48 mouse cellular contexts compared by ENCODE assay signal in the genomic region with DNA sequence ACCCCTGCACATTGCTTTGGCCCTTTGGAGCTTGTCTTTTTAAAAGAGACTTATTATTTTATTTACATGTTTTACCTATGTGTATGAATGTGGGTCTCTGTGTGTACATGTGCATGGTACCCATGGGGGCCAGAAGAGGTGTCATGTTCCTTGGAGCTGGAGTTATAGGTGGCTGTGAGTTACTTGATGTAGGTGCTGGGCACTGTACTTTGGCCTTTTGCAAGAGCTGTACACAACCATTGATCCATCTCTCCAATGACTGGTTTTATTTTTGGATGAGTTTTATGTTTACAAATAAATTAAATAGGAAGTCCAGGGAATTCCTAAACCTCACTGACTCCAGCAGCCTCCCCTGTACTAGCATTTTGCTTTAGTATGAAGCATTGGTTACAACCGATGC. TPM values are rescaled to one million over a fixed set of nuclear protein-coding genes. Genes with fewer than 3 reads are reported as not detected.
"Had no signal": no experiment of that assay in that cellular context is flagged by ENCODE, and none has a peak within 500 bp of the region (broad histone marks: within the 10 kb centered on the region; RNA-seq: fewer than 3 reads in every experiment).

No protein-coding gene starts in this region.

- H3K27ac ChIP-seq: heart, embryonic 10.5 days; heart, embryonic 13.5 days; heart, embryonic 15.5 days; hindbrain, embryonic 10.5 days; hindbrain, embryonic 12.5 days; hindbrain, embryonic 13.5 days; hindbrain, embryonic 14.5 days; hindbrain, embryonic 15.5 days; hindbrain, postnatal 0 days; intestine, embryonic 15.5 days; kidney, embryonic 15.5 days; kidney, postnatal 0 days; layer of hippocampus, adult 2 months had no signal

- H3K4me1 ChIP-seq: heart, embryonic 10.5 days; heart, embryonic 12.5 days; heart, embryonic 13.5 days; heart, embryonic 15.5 days; hindbrain, embryonic 10.5 days; hindbrain, embryonic 12.5 days; hindbrain, embryonic 13.5 days; hindbrain, embryonic 15.5 days; intestine, embryonic 15.5 days; kidney, embryonic 15.5 days had no signal

- DNase-seq: heart, postnatal 10 days; heart, postnatal 14 days; heart, postnatal 36 days; heart, postnatal 4 days; kidney, adult 11 months; kidney, adult 18-20 months; kidney, adult 2 months; kidney, adult 8-10 months; kidney, adult 9 months; kidney, postnatal 10 days; kidney, postnatal 14 days; kidney, postnatal 25 days; kidney, postnatal 36 days; kidney, postnatal 4 days; layer of hippocampus, adult 9-11 months; layer of hippocampus, postnatal 36 days had no signal

- H3K36me3 ChIP-seq: heart, embryonic 10.5 days; heart, embryonic 12.5 days; heart, embryonic 13.5 days; heart, embryonic 15.5 days; hindbrain, embryonic 10.5 days; hindbrain, embryonic 12.5 days; hindbrain, embryonic 13.5 days; hindbrain, embryonic 15.5 days; intestine, embryonic 15.5 days; kidney, embryonic 15.5 days had no signal

- H3K9ac ChIP-seq: heart, embryonic 12.5 days; heart, embryonic 13.5 days; heart, embryonic 15.5 days; hindbrain, embryonic 12.5 days; hindbrain, embryonic 13.5 days; hindbrain, embryonic 14.5 days; hindbrain, embryonic 15.5 days; intestine, embryonic 15.5 days; kidney, embryonic 15.5 days had no signal

- H3K27me3 ChIP-seq: heart, embryonic 12.5 days; heart, embryonic 15.5 days; hindbrain, embryonic 12.5 days; hindbrain, embryonic 13.5 days; hindbrain, embryonic 15.5 days; intestine, embryonic 15.5 days; kidney, embryonic 15.5 days had no signal

- ATAC-seq: hindbrain, embryonic 16.5 days; hindbrain, postnatal 0 days; inflammation-experienced regulatory T-cells, adult 6 months; intestine, embryonic 15.5 days; intestine, embryonic 16.5 days; intestine, postnatal 0 days had no signal

- H3K9me3 ChIP-seq: hindbrain, embryonic 12.5 days; hindbrain, embryonic 13.5 days; hindbrain, embryonic 15.5 days had no signal

- H3K4me2 ChIP-seq: heart, embryonic 11.5 days; heart, embryonic 12.5 days; heart, embryonic 13.5 days; heart, embryonic 15.5 days; hindbrain, embryonic 12.5 days; hindbrain, embryonic 13.5 days; hindbrain, embryonic 14.5 days; hindbrain, embryonic 15.5 days; intestine, embryonic 15.5 days; kidney, embryonic 15.5 days had no signal

- H3K4me3 ChIP-seq: heart, embryonic 10.5 days; heart, embryonic 12.5 days; heart, embryonic 13.5 days; heart, embryonic 15.5 days; hindbrain, embryonic 10.5 days; hindbrain, embryonic 12.5 days; hindbrain, embryonic 13.5 days; hindbrain, embryonic 15.5 days; intestine, embryonic 15.5 days; kidney, embryonic 15.5 days; layer of hippocampus, adult 2 months had no signal

RNA-seq across cellular contexts. Expression of gene Muc5ac, which starts 5.5 kb away (rescaled TPM):
- total RNA-seq: heart, postnatal 10 days; heart, postnatal 25 days; heart, postnatal 36 days; heart, postnatal 4 days; hindbrain, postnatal 0 days; layer of hippocampus, adult 18-20 months; layer of hippocampus, adult 2 months; layer of hippocampus, postnatal 10 days; layer of hippocampus, postnatal 14 days; layer of hippocampus, postnatal 25 days; layer of hippocampus, postnatal 36 days; left cerebral cortex, adult 18-20 months had no signal
- polyA plus RNA-seq: heart, embryonic 10.5 days; heart, embryonic 11.5 days; heart, embryonic 12.5 days; heart, embryonic 13.5 days; heart, postnatal 0 days; hindbrain, embryonic 10.5 days; hindbrain, embryonic 11.5 days; hindbrain, embryonic 12.5 days; hindbrain, embryonic 13.5 days; hindbrain, embryonic 14.5 days; hindbrain, embryonic 15.5 days; hindbrain, embryonic 16.5 days; hindbrain, postnatal 0 days; inflammation-experienced regulatory T-cells, adult 6 months; intestine, embryonic 14.5 days; intestine, embryonic 15.5 days; intestine, embryonic 16.5 days; intestine, postnatal 0 days; kidney, embryonic 14.5 days; kidney, embryonic 15.5 days; kidney, embryonic 16.5 days; kidney, postnatal 0 days had no signal

RNA-seq across cellular contexts. Expression of gene Muc5b, which starts 44.6 kb away (rescaled TPM):
- total RNA-seq: heart, postnatal 25 days; heart, postnatal 36 days; heart, postnatal 4 days; hindbrain, postnatal 0 days; layer of hippocampus, adult 18-20 months; layer of hippocampus, adult 2 months; layer of hippocampus, adult 8-10 months; layer of hippocampus, postnatal 10 days; layer of hippocampus, postnatal 14 days; layer of hippocampus, postnatal 25 days; layer of hippocampus, postnatal 36 days; left cerebral cortex, adult 18-20 months had no signal
- polyA plus RNA-seq: inflammation-experienced regulatory T-cells, adult 6 months; intestine, embryonic 16.5 days; kidney, adult 2 months; large intestine, adult 2 months had no signal
